Mouse (Mus musculus): ENCODE data around the gene Lipc.

DNA sequence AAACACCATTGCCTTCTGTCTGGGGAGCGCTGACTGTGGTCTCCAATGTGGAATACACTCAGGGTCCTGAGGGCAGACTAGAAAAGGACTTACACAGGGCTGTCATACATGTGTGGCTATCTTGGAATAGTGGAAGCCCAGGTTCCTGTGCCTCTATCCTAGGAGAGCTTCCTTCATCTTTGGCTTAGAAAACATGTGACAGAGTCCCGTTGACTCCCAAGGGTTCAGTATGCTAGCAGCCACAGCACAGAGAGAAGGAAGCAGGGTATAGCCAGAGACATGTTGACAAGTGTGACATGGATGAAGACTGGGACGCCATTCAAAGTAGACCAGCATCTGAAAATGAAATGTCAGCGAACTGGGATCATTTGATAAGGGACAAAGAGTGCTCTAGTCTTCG lies 8.3 kb upstream of the Lipc start:
- TF ChIP-seq USF1 (IDR thresholded peaks at IDR 0.05; ENCODE audit: low read depth) (no peak), MAX (IDR thresholded peaks at IDR 0.05; ENCODE audit: low read depth) (no peak), POLR2A (IDR thresholded peaks at IDR 0.05; ENCODE audit: insufficient read length, low read depth) (no peak), SRF (IDR thresholded peaks at IDR 0.05; ENCODE audit: control insufficient read depth, insufficient read length, low read depth) (no peak), TCF12 (IDR thresholded peaks at IDR 0.05; ENCODE audit: insufficient read depth, poor library complexity, severe bottlenecking) (no peak), E2F4 (IDR thresholded peaks at IDR 0.05; ENCODE audit: insufficient read depth) (no peak), CEBPB (IDR thresholded peaks at IDR 0.05; ENCODE audit: insufficient read depth, poor library complexity, severe bottlenecking) (no peak), TCF3 (IDR thresholded peaks at IDR 0.05; ENCODE audit: insufficient read length, low read depth) (no peak), MYOD1 (IDR thresholded peaks at IDR 0.05; ENCODE audit: control insufficient read depth in 1 of 3, insufficient read length in 2 of 3, low read depth in 2 of 3) (no peak)

Measured in myocyte (in vitro differentiated cells).